Mouse (Mus musculus) liver, embryonic 15.5 days (tissue): ENCODE results near the gene Ccn1. TPM values are rescaled to one million over a fixed set of nuclear protein-coding genes. Genes with fewer than 3 reads are reported as not detected.
A peak's percentile ranks its signal among the peaks of the same experiment; 100 is the strongest.

Experiments
- ATAC-seq: fragments of 200-750 bp; cut with Nextera tagmentation; 2 replicates; pipeline ENCODE4 v1.8.0; 2017; ENCODE audit warnings: moderate number of reproducible peaks, mild to moderate bottlenecking, moderate library complexity; ENCODE audit not compliant: insufficient read depth
- H3K27ac ChIP-seq: fragments of 300-500 bp; sonication (generic); replicated peaks from 2 replicates; pipeline ENCODE4 v1.5.1; 2015; ENCODE audit warnings: mild to moderate bottlenecking, inconsistent platforms
- H3K27me3 ChIP-seq: fragments of 300-500 bp; sonication (generic); 2 replicates; pipeline ENCODE4 v1.6.1; 2015; ENCODE audit warnings: mild to moderate bottlenecking, inconsistent platforms
- H3K36me3 ChIP-seq: fragments of 300-500 bp; sonication (generic); replicated peaks from 2 replicates; pipeline ENCODE4 v1.6.1; 2015; ENCODE audit warnings: moderate library complexity, mild to moderate bottlenecking, inconsistent platforms
- H3K4me1 ChIP-seq: fragments of 300-500 bp; sonication (generic); replicated peaks from 2 replicates; pipeline ENCODE4 v1.6.1; 2015; ENCODE audit warnings: inconsistent platforms
- H3K4me2 ChIP-seq: fragments of 300-500 bp; sonication (generic); 2 replicates; pipeline ENCODE4 v1.6.1; 2015; ENCODE audit warnings: moderate library complexity, mild to moderate bottlenecking, inconsistent platforms
- H3K4me3 ChIP-seq: fragments of 300-500 bp; sonication (generic); replicated peaks from 2 replicates; pipeline ENCODE4 v1.5.1; 2015; ENCODE audit warnings: mild to moderate bottlenecking, inconsistent platforms
- H3K9ac ChIP-seq: fragments of 300-500 bp; sonication (generic); 2 replicates; pipeline ENCODE4 v1.6.1; 2015; ENCODE audit warnings: moderate library complexity, mild to moderate bottlenecking, inconsistent platforms
- H3K9me3 ChIP-seq: fragments of 300-500 bp; sonication (generic); replicated peaks from 2 replicates; pipeline ENCODE4 v1.6.1; 2016; ENCODE audit warnings: inconsistent platforms
- WGBS: fragments of 180-500 bp; shearing (Covaris S2); methylation state at CpG from one replicate; pipeline ENCODE4 v1.1.7; 2015; ENCODE audit warnings: mixed read lengths; ENCODE audit not compliant: insufficient replicate concordance; 5-methylcytosine and 5-hydroxymethylcytosine counted together
- polyA plus RNA-seq: library from polyadenylated mRNA; unstranded; fragments of >200 nt; fragmentation: Nextera tagmentation; extraction: Ambion mirVana; gene quantifications from 2 replicates; pipeline ENCODE4 v1.2.1, GENCODE M21; 2015

The Ccn1 gene
- polyA plus RNA-seq, result 7.6 and 8.5 TPM in 2 replicates

DNA sequence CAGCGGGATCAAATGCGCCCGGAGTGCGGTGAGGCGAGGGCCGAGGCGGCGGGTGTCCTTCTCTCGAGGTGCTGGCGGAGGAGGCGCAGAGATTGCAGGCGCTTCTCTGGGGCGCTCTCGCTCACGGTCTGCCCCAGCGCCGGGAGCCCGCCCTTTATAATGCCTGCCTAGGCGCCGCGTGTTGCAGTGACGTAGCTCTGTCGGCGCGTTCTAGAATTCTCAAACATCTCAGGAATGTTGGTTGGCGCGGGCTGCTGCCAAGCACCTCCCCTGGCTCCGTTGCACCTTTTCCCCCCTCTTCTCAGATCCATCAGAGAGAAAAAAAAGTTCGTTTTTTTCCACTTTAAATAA is at the start of gene Ccn1:
Gene Ccn1, minus strand, starts transcription at position 130 of the 351 bp plus-strand sequence.
- Histone ChIP-seq H3K9me3 (no peaks in the 10 kb centered on the region), H3K27ac (peak within 1 kb of the TSS; percentile 64), H3K9ac (peak within 1 kb of the TSS; percentile 45; the same call in 1 of the 2 replicates), H3K4me1 (0 out of 2 replicates have a peak, but pooled peaks cover 5% of the 10 kb centered on the region), H3K27me3 (peaks cover 67% of the 10 kb centered on the region), H3K4me3 (peak within 1 kb of the TSS; percentile 54), H3K36me3 (no peaks in the 10 kb centered on the region), H3K4me2 (peak within 1 kb of the TSS; percentile 53)
- under 1% methylated on average over 29 of the region's 29 CpGs for WGBS
- peak; percentile 49 for ATAC-seq

DNA sequence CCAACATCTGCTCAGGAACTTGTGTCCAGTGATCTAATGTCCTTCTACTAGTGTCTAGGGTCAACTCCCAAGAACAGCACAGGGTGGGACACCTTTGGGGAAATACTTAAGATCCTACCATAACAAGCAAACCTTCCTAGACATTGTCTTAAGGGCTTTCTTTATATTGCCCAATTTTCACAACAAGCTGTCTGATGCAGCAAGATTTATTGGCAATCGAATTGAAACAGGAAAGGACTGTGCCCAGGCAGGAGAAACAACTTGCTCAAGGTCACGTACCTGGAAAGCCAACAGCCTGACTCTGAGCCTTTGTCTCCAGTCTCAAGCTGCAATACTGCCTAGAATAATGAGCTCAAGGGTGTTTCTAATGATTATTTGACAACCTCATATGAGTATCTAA is 43.6 kb upstream of the Ccn1 start:
- H3K4me1 ChIP-seq, result no peaks in the 10 kb centered on the region
- no peak for ATAC-seq

DNA sequence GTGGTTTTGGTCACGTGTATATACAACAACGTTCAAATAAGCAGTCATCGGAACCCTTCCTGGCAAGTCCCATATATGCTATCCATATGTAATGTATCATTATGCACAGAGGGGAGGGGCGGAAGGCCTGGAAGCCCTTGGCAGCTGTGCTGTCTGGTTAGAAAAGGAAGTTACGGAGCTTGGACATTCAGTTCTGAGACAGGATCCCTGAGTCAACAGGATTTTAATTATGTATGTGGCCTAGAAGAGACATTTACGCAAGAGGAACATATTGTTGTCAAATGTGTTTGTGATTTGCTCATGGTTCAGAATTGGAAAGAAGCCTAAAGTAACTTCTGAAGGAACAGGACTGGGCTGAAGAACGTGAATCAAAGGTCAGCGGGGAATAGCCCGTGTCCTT is 42.3 kb upstream of the Ccn1 start:
- Histone ChIP-seq H3K4me3 (no peak overlapping the region), H3K4me1 (no peaks in the 10 kb centered on the region), H3K9me3 (no peaks in the 10 kb centered on the region), H3K4me2 (no peak overlapping the region), H3K27me3 (no peaks in the 10 kb centered on the region), H3K36me3 (no peaks in the 10 kb centered on the region), H3K27ac (no peak overlapping the region), H3K9ac (no peak overlapping the region)
- 73% methylated on average over 9 of the region's 9 CpGs for WGBS
- peak; percentile 28; the same call in 1 of the 2 replicates for ATAC-seq

More for the DNA sequence above, 43.6 kb upstream of the Ccn1 start:
- Histone ChIP-seq H3K9ac (no peak overlapping the region), H3K27me3 (no peaks in the 10 kb centered on the region), H3K27ac (no peak overlapping the region), H3K4me2 (no peak overlapping the region), H3K9me3 (no peaks in the 10 kb centered on the region), H3K4me3 (no peak overlapping the region), H3K36me3 (no peaks in the 10 kb centered on the region)
- WGBS, result 52% methylated on average over 2 of the region's 2 CpGs

DNA sequence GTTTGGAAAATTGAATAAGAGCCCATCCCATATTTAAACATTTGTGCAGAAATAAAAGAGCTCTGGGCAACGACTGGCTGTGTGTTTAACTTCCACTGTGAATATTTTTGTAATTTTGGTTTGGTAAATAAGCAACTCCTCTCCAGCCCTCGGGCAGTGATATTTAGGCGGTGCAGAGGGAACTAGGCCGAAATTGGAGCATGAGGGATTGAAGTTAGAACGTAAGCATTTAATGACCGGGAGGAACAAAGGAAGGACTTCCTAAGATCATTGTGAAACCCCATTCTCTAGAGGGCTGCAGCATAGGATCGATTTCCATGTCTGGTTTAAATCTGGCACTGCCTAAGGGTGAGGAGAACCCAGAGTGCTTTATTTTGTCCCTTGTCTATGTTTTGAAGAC is 41.6 kb upstream of the Ccn1 start:
- H3K27ac ChIP-seq, result no peak overlapping the region
- H3K4me1 ChIP-seq, result no peaks in the 10 kb centered on the region
- no peak for ATAC-seq
- 60% methylated on average over 7 of the region's 7 CpGs for WGBS
- no peak overlapping the region for H3K4me3 ChIP-seq
- H3K9me3 ChIP-seq, result no peaks in the 10 kb centered on the region
- H3K27me3 ChIP-seq, result no peaks in the 10 kb centered on the region
- no peak overlapping the region for H3K9ac ChIP-seq
- no peak overlapping the region for H3K4me2 ChIP-seq
- H3K36me3 ChIP-seq, result no peaks in the 10 kb centered on the region

DNA sequence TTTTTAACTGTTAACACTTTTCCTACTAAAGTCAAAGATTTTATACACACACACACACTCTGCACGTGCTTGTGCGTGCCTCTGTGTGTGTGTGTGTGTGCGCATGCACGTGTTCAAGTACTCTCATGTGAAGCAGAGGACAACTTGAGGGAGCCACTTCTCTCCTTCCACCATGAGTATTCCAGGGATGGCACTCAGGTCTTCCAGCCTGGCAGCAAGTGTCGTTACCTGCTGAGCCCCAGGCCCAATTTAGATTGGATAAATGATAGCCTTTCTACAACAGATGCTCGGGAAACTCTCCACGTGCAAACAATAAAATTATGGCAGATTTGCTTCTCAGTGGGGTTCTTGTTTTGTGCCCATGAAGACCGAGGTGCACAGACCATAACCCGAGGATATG is 39.5 kb upstream of the Ccn1 start:
- ATAC-seq, result no peak
- no peaks in the 10 kb centered on the region for H3K36me3 ChIP-seq
- no peak overlapping the region for H3K27ac ChIP-seq
- no peak overlapping the region for H3K4me2 ChIP-seq
- WGBS, result 66% methylated on average over 9 of the region's 9 CpGs
- no peaks in the 10 kb centered on the region for H3K27me3 ChIP-seq
- no peaks in the 10 kb centered on the region for H3K4me1 ChIP-seq
- no peaks in the 10 kb centered on the region for H3K9me3 ChIP-seq
- no peak overlapping the region for H3K4me3 ChIP-seq
- no peak overlapping the region for H3K9ac ChIP-seq

DNA sequence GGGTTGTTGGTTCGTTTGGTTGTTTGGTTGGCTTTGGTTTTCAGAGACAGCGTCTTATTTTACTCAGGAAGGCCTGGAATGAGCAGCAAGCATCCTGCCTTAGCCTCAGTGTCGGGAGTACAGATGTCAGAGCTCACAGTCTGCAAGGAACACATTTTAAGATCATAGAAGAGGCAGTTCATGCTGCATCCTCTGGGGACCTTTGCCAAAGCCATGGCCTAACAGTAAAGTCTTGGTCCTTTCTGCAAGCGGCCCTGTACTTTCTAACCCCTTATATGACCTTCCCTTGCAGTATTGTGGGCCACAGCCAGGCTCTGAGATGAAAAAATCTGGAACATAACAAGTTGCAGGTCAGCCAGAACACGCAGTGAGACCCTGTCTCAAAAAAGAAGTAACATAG is 38.1 kb upstream of the Ccn1 start:
- no peaks in the 10 kb centered on the region for H3K9me3 ChIP-seq
- no peak overlapping the region for H3K4me3 ChIP-seq
- H3K36me3 ChIP-seq, result no peaks in the 10 kb centered on the region
- no peak overlapping the region for H3K27ac ChIP-seq
- H3K4me2 ChIP-seq, result no peak overlapping the region
- no peaks in the 10 kb centered on the region for H3K4me1 ChIP-seq
- no peak overlapping the region for H3K9ac ChIP-seq
- no peaks in the 10 kb centered on the region for H3K27me3 ChIP-seq
- 44% methylated on average over 5 of the region's 5 CpGs for WGBS
- no peak for ATAC-seq

DNA sequence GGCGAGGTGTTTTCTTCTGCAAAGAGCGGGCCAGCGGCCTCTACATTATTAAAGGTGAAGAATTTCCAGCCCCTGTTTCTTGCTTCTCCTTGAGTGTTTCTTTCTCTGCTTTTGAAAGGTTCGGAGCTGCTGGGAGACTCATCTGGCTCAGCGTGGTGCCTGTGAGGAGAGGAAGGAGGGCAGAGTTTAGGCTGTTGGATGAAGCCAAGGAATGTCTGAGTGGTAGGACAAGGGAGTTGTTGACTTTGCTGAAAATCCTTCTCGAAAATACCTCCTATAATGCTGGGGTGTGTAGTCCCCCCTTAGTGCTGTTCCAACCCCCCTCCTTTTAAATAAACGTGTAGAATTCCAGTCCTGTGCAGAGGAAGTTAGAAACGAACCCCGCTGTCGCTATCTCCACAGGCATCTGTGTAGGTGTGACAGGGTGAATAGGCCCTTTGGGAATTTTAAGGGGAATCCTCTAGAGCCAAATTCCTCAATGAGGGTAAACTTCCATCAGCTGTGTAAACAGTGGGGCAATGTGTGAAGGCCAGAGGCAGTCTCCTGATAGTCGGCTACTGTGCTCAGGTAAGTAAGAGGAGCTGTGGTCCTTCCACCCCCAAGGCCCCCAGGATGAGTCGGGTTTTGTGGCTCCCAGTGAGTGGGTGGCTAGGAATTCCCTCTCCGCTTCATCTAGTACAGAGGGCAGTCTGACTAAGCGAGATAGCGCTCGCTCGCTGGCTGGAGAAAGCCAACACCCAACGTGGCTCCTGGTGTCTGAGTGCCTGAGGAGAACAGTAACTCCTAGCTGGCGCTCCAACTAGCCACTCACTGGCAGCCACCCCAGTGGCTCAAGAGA is 35.0 kb upstream of the Ccn1 start:
- no peak overlapping the region for H3K27ac ChIP-seq
- H3K36me3 ChIP-seq, result no peaks in the 10 kb centered on the region
- ATAC-seq, result peak; percentile 34; the same call in 1 of the 2 replicates

DNA sequence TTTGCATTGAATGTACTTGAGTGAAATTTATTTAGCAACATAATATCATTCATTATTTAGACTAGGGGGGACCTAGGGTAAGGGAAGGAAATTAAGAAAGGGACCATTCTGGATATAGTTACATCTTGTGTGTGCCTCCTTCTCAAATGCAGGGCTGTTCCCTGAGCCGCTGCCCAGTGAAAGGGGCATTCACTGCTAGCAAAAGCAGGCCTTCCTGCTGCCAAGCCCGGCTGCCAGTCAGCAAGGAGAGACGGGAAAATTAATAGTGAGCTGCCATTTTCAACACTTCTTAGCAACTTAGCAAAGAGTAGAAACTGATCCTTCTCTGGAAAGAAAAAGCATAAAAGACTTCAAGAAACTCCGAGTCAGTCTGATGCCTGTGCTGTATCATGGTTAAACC is 34.4 kb upstream of the Ccn1 start:
- no peaks in the 10 kb centered on the region for H3K36me3 ChIP-seq
- no peak overlapping the region for H3K27ac ChIP-seq
- H3K4me1 ChIP-seq, result no peaks in the 10 kb centered on the region
- no peak overlapping the region for H3K4me3 ChIP-seq
- H3K27me3 ChIP-seq, result no peaks in the 10 kb centered on the region
- 55% methylated on average over 4 of the region's 4 CpGs for WGBS
- no peaks in the 10 kb centered on the region for H3K9me3 ChIP-seq
- H3K9ac ChIP-seq, result no peak overlapping the region
- no peak overlapping the region for H3K4me2 ChIP-seq
- no peak for ATAC-seq

More for the DNA sequence above, 35.0 kb upstream of the Ccn1 start:
- Histone ChIP-seq H3K4me1 (no peaks in the 10 kb centered on the region), H3K9me3 (no peaks in the 10 kb centered on the region), H3K4me3 (no peak overlapping the region), H3K4me2 (peak overlapping the region; percentile 32; the same call in 1 of the 2 replicates), H3K9ac (no peak overlapping the region), H3K27me3 (no peaks in the 10 kb centered on the region)
- 37% methylated on average over 19 of the region's 19 CpGs for WGBS

DNA sequence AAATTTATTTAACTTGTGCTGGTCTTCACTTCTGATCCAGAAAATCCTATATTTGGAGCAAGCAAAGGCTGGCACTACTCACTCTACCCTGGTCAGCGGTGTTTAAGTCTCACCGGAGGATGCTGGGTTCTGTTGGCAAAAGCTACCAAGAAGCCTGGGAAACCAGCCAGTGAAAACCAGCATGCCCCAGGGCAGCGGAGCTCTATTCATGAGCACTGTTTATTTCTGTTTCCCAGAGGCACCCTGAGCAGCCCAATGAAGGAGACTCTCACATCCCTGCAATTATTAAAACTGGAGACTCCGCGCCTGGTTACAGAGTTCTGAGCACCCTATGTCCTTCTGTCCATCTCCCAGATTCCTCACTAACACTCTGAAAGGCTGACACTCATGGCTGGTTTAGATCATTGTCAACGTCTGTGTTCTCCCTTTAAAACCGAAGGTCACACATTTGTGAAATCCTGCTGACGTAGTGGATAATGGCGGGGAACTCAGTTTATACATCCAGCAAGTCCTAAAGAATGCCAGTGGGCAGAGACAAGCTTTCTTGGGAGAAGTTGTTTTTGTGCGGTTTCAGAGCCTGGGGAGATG is 31.7 kb upstream of the Ccn1 start:
- Histone ChIP-seq H3K27me3 (no peaks in the 10 kb centered on the region), H3K9ac (no peak overlapping the region), H3K27ac (no peak overlapping the region), H3K9me3 (no peaks in the 10 kb centered on the region), H3K36me3 (no peaks in the 10 kb centered on the region), H3K4me2 (no peak overlapping the region), H3K4me1 (no peaks in the 10 kb centered on the region), H3K4me3 (no peak overlapping the region)
- ATAC-seq, result no peak
- WGBS, result 75% methylated on average over 10 of the region's 10 CpGs

DNA sequence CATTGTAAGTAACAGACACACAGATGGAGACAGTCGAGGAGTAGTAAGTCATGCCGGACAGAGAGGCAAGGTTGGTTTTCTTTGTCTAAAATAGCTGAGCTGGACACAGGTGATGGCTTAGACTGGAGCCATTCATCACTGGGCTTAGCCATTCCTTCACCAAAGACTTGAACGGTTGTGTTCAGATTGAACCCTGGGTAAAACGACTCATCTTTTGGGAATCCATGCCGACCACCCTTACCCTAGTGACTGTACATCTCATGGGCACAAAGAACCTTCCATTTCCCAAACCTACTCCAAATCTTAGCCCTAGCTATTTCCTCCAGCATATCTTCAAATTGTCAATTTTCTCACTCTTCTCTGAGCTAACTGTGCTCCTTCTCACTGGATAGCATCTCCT is 30.9 kb upstream of the Ccn1 start:
- H3K9me3 ChIP-seq, result no peaks in the 10 kb centered on the region
- no peak overlapping the region for H3K4me3 ChIP-seq
- no peak overlapping the region for H3K9ac ChIP-seq
- ATAC-seq, result no peak
- H3K27ac ChIP-seq, result no peak overlapping the region
- no peaks in the 10 kb centered on the region for H3K4me1 ChIP-seq
- H3K36me3 ChIP-seq, result no peaks in the 10 kb centered on the region
- no peaks in the 10 kb centered on the region for H3K27me3 ChIP-seq
- no peak overlapping the region for H3K4me2 ChIP-seq
- WGBS, result 73% methylated on average over 5 of the region's 5 CpGs

DNA sequence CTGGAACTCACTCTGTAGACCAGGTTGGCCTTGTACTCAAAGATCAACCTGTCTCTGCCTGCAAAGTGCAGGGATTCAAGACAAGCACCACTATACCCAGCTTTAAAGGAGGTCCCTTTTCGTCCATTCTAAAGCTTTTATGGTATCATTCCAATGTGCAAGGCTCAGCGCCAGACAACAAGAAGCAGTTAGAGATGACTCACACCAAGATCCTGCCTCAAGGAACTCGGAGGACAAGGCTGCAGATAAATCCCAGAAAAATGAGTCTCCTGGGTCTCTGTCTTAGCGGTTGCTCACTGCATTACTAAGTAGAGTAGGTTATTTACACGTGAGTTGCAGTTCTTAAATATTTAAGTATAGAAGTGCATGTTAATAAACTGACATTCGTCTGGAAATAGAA is 26.4 kb upstream of the Ccn1 start:
- no peaks in the 10 kb centered on the region for H3K4me1 ChIP-seq
- H3K9ac ChIP-seq, result no peak overlapping the region
- H3K27me3 ChIP-seq, result no peaks in the 10 kb centered on the region
- no peak overlapping the region for H3K4me2 ChIP-seq
- WGBS, result 55% methylated on average over 6 of the region's 6 CpGs
- H3K9me3 ChIP-seq, result no peaks in the 10 kb centered on the region
- no peak for ATAC-seq
- no peak overlapping the region for H3K27ac ChIP-seq
- no peak overlapping the region for H3K4me3 ChIP-seq
- H3K36me3 ChIP-seq, result no peaks in the 10 kb centered on the region
